Comparison of ENCODE assay signal across 19 mouse cellular contexts in the genomic region with DNA sequence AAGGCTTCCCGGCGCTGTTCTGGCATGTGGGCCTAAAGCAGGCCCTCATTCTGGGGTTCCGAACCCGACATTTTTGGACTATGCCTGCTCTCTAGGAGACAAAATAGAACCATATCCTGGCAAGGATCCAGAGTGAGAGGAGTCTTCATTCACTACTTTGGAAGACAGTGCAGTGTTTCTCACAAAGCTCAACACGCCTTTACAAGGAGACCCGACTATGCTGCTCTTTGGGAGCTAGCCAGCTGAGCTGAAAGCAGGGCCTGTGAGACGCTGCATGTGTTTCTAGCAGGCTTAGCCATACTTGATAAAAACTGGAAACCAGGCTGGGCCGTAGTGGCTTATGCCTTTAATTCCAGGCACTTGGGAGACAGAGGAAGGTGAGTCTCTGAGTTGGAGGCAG. TPM values are rescaled to one million over a fixed set of nuclear protein-coding genes. Genes with fewer than 3 reads are reported as not detected.
DNase-seq lines count a peak whose midpoint lies in the region; ATAC-seq and TF ChIP-seq lines count a peak whose summit lies in the region.
"Had no signal": no experiment of that assay in that cellular context is flagged by ENCODE, and none has a peak within 500 bp of the region (broad histone marks: within the 10 kb centered on the region; RNA-seq: fewer than 3 reads in every experiment).

No protein-coding gene starts in this region.

- H3K4me1 ChIP-seq in forebrain, postnatal 0 days (ENCODE audit: insufficient read depth), result 0 out of 2 replicates have a peak, but pooled peaks cover 3% of the 10 kb centered on the region
- H3K4me1 ChIP-seq in forebrain, embryonic 12.5 days, result peaks cover 6% of the 10 kb centered on the region; the same call in 1 of the 2 replicates
- peaks cover 14% of the 10 kb centered on the region; the same call in 1 of the 2 replicates for H3K4me1 ChIP-seq in kidney, embryonic 16.5 days (ENCODE audit: insufficient read depth, low read length)
- H3K4me1 ChIP-seq in stomach, embryonic 16.5 days (ENCODE audit: control insufficient read depth, insufficient read depth, low read length), result peaks cover 16% of the 10 kb centered on the region

- H3K4me2 ChIP-seq in forebrain, postnatal 0 days (ENCODE audit: low read depth), result no peak overlapping the region
- H3K4me2 ChIP-seq in forebrain, embryonic 12.5 days, result no peak overlapping the region
- H3K4me2 ChIP-seq in kidney, embryonic 16.5 days (replicated peaks; ENCODE audit: low read depth, low read length), result no peak overlapping the region
- no peak overlapping the region for H3K4me2 ChIP-seq in stomach, embryonic 16.5 days (ENCODE audit: low read depth, low read length)
- H3K4me2 ChIP-seq: embryonic facial prominence, embryonic 13.5 days; kidney, embryonic 15.5 days; stomach, embryonic 15.5 days had no signal

- no peaks in the 10 kb centered on the region for H3K36me3 ChIP-seq in forebrain, postnatal 0 days (ENCODE audit: insufficient read depth)
- H3K36me3 ChIP-seq in forebrain, embryonic 12.5 days (replicated peaks), result no peaks in the 10 kb centered on the region
- H3K36me3 ChIP-seq in kidney, embryonic 16.5 days (ENCODE audit: insufficient read depth, low read length), result no peaks in the 10 kb centered on the region
- H3K36me3 ChIP-seq in stomach, embryonic 16.5 days (ENCODE audit: control insufficient read depth, insufficient read depth, low read length), result no peaks in the 10 kb centered on the region
- H3K36me3 ChIP-seq: embryonic facial prominence, embryonic 13.5 days; heart, embryonic 10.5 days; kidney, embryonic 15.5 days; stomach, embryonic 15.5 days had no signal

- peak; percentile 61 for DNase-seq in forebrain, postnatal 0 days
- peak; percentile 43 for DNase-seq in kidney, postnatal 10 days
- peak; percentile 29 to 38 for DNase-seq in right cerebral cortex, adult 2 months (ENCODE audit: low spot score in 2 of 2)
- DNase-seq in right cerebral cortex, adult 18-20 months, result no peak
- DNase-seq: B cell, adult 2 months; cerebellum, adult 9-10 months; liver, postnatal 0 days; lung, postnatal 14 days had no signal

- 52% methylated on average over 8 of the region's 8 CpGs for WGBS in forebrain, postnatal 0 days
- 83% methylated on average over 8 of the region's 8 CpGs for WGBS in forebrain, embryonic 12.5 days
- WGBS in kidney, embryonic 16.5 days, result 80% methylated on average over 8 of the region's 8 CpGs
- WGBS in stomach, embryonic 16.5 days, result 53% methylated on average over 8 of the region's 8 CpGs

- ATAC-seq in forebrain, postnatal 0 days, result peak; percentile 45; the same call in 1 of the 2 replicates
- ATAC-seq in forebrain, embryonic 12.5 days (ENCODE audit: low FRiP score), result no peak
- ATAC-seq in kidney, embryonic 16.5 days (ENCODE audit: low FRiP score, low TSS enrichment), result no peak
- ATAC-seq in stomach, embryonic 16.5 days (ENCODE audit: insufficient read depth, low FRiP score), result peak; percentile 73
- ATAC-seq in activated CD4-positive, CD25-positive, alpha-beta regulatory T cell, adult 4 months, result no peak
- ATAC-seq: hindbrain, embryonic 16.5 days; intestine, postnatal 0 days; liver, postnatal 0 days had no signal

- no peak for TF ChIP-seq CTCF in forebrain, postnatal 0 days (IDR thresholded peaks at IDR 0.05; ENCODE audit: low read depth)

- H3K4me3 ChIP-seq in forebrain, postnatal 0 days (ENCODE audit: low read depth, low read length), result no peak overlapping the region
- H3K4me3 ChIP-seq in forebrain, embryonic 12.5 days (replicated peaks), result no peak overlapping the region
- H3K4me3 ChIP-seq in kidney, embryonic 16.5 days (ENCODE audit: low read length), result no peak overlapping the region
- no peak overlapping the region for H3K4me3 ChIP-seq in stomach, embryonic 16.5 days (replicated peaks; ENCODE audit: low read length)
- H3K4me3 ChIP-seq: embryonic facial prominence, embryonic 13.5 days; heart, embryonic 10.5 days; kidney, embryonic 15.5 days; megakaryocyte, embryonic 14.5 days; stomach, embryonic 15.5 days had no signal

- H3K27me3 ChIP-seq in forebrain, postnatal 0 days (ENCODE audit: insufficient read depth, low read length), result no peaks in the 10 kb centered on the region
- H3K27me3 ChIP-seq in forebrain, embryonic 12.5 days, result no peaks in the 10 kb centered on the region
- no peaks in the 10 kb centered on the region for H3K27me3 ChIP-seq in kidney, embryonic 16.5 days (ENCODE audit: insufficient read depth, low read length)
- no peaks in the 10 kb centered on the region for H3K27me3 ChIP-seq in stomach, embryonic 16.5 days (ENCODE audit: control insufficient read depth, insufficient read depth, low read length)
- H3K27me3 ChIP-seq: embryonic facial prominence, embryonic 13.5 days; kidney, embryonic 15.5 days; stomach, embryonic 15.5 days had no signal

- H3K9me3 ChIP-seq in forebrain, postnatal 0 days (ENCODE audit: low read length), result no peaks in the 10 kb centered on the region
- no peaks in the 10 kb centered on the region for H3K9me3 ChIP-seq in forebrain, embryonic 12.5 days
- H3K9me3 ChIP-seq in kidney, embryonic 16.5 days (ENCODE audit: low read length), result no peaks in the 10 kb centered on the region
- no peaks in the 10 kb centered on the region for H3K9me3 ChIP-seq in stomach, embryonic 16.5 days (replicated peaks; ENCODE audit: control insufficient read depth, low read length)
- H3K9me3 ChIP-seq: embryonic facial prominence, embryonic 13.5 days; heart, embryonic 10.5 days; kidney, embryonic 15.5 days; megakaryocyte, embryonic 14.5 days; stomach, embryonic 15.5 days had no signal

- H3K27ac ChIP-seq in forebrain, postnatal 0 days (ENCODE audit: low read depth, low read length), result peak overlapping the region; percentile 15; the same call in 1 of the 2 replicates
- H3K27ac ChIP-seq in forebrain, embryonic 12.5 days, result no peak overlapping the region
- H3K27ac ChIP-seq in kidney, embryonic 16.5 days (ENCODE audit: low read length), result no peak overlapping the region
- H3K27ac ChIP-seq in stomach, embryonic 16.5 days (ENCODE audit: low read length), result no peak overlapping the region
- H3K27ac ChIP-seq: embryonic facial prominence, embryonic 13.5 days; heart, embryonic 10.5 days; kidney, embryonic 15.5 days; stomach, embryonic 15.5 days had no signal

- H3K9ac ChIP-seq in forebrain, postnatal 0 days, result no peak overlapping the region
- H3K9ac ChIP-seq in forebrain, embryonic 12.5 days, result no peak overlapping the region
- H3K9ac ChIP-seq in kidney, embryonic 16.5 days (replicated peaks; ENCODE audit: low read length), result no peak overlapping the region
- peak overlapping the region; percentile 11; the same call in 1 of the 2 replicates for H3K9ac ChIP-seq in stomach, embryonic 16.5 days (ENCODE audit: low read length)
- H3K9ac ChIP-seq: embryonic facial prominence, embryonic 13.5 days; kidney, embryonic 15.5 days; liver, postnatal 0 days; stomach, embryonic 15.5 days had no signal

RNA-seq across cellular contexts. Expression of gene Sema4c, which starts 57.0 kb away (rescaled TPM):
- total RNA-seq in forebrain, postnatal 0 days (2014; rRNA removed), result 32.8 and 39.1 TPM in 2 replicates
- 17.3 and 24.1 TPM in 2 replicates for polyA plus RNA-seq in forebrain, postnatal 0 days (2015; fragmentation: Nextera tagmentation; extraction: Ambion mirVana)
- 29.8 and 31.7 TPM in 2 replicates for polyA plus RNA-seq in forebrain, embryonic 12.5 days (2016; fragmentation: Nextera tagmentation; extraction: Ambion mirVana)
- 21.4 and 21.9 TPM in 2 replicates for polyA plus RNA-seq in kidney, embryonic 16.5 days (2015; fragmentation: Nextera tagmentation; extraction: Ambion mirVana)
- 10.0 and 10.6 TPM in 2 replicates for polyA plus RNA-seq in stomach, embryonic 16.5 days (2015; fragmentation: Nextera tagmentation; extraction: Ambion mirVana)
- polyA plus RNA-seq in activated CD4-positive, CD25-positive, alpha-beta regulatory T cell, adult 4 months (2017; shearing (Covaris generic)), result under 1 TPM in 1 of 2 experiments, not detected in 1; 0.13 TPM

Comparison
In these comparisons a context has a peak if more than half of its experiments do, and no peak if none do; other contexts are left out.
1. ATAC-seq: peak in forebrain, postnatal 0 days (single experiment) and stomach, embryonic 16.5 days (single experiment); none in forebrain, embryonic 12.5 days (single experiment), kidney, embryonic 16.5 days (single experiment) and activated CD4-positive, CD25-positive, alpha-beta regulatory T cell, adult 4 months (single experiment).